Mouse (Mus musculus) spleen, adult 2 months (tissue): ENCODE results near the gene Cp.

ENCODE experiments used
- CTCF ChIP-seq: fragments of 200-500 bp; IDR thresholded peaks from 2 replicates; pipeline ENCODE4 v1.5.1; 2011; ENCODE audit warnings: mild to moderate bottlenecking, inconsistent platforms; ENCODE audit not compliant: insufficient read depth, insufficient read length, insufficient replicate concordance; ENCODE audit errors: extremely low read depth
- POLR2A ChIP-seq: fragments of 200-500 bp; IDR thresholded peaks from 2 replicates; pipeline ENCODE4 v1.6.1; 2011; ENCODE audit warnings: low read depth, low read length, inconsistent platforms

DNA sequence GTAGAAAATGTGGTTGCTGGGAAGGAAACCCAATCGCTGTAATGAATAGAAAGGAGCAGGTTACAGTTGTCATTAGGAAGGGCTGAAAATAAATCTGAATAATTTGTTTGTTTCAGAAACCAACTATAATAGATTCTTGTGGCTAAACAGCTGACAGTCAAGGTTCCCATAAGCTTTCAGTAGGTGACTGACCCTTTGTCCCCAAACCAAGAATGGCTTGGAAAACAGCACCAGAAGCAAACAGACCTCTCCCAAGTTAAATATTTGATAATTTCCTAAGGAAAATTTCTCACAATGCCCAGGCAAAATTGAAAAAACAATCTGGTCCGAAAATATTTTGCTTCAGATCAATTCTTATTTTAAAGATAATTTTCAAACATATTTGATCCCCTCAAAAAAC lies 4.5 kb downstream of the Cp start:
- TF ChIP-seq CTCF (no peak), POLR2A (no peak)
